Mouse (Mus musculus) olfactory bulb, adult 2 months (tissue): ENCODE results near the gene Ifitm10. TPM values are rescaled to one million over a fixed set of nuclear protein-coding genes. Genes with fewer than 3 reads are reported as not detected.
"Not testable (repeated sequence)": the region's sequence is repeated elsewhere in the genome, so short reads cannot be mapped to it uniquely, and the experiment has no call there.

Experiments used
- H3K27ac ChIP-seq: fragments of 200-500 bp; 2 replicates; pipeline ENCODE4 v1.5.1; 2012; ENCODE audit warnings: low read depth, low read length; ENCODE audit not compliant: insufficient read depth
- H3K4me1 ChIP-seq: fragments of 200-500 bp; 2 replicates; pipeline ENCODE4 v1.6.1; 2012; ENCODE audit warnings: low read length; ENCODE audit not compliant: control insufficient read depth, insufficient read depth
- H3K4me3 ChIP-seq: fragments of 200-500 bp; 2 replicates; pipeline ENCODE4 v1.5.1; 2012; ENCODE audit warnings: mild to moderate bottlenecking, low read depth, low read length, moderate library complexity; ENCODE audit not compliant: insufficient read depth
- CTCF ChIP-seq: fragments of 200-500 bp; IDR thresholded peaks from 2 replicates; pipeline ENCODE4 v1.5.1; 2012; ENCODE audit warnings: low read depth, mild to moderate bottlenecking, low read length, moderate library complexity; ENCODE audit not compliant: insufficient read depth
- POLR2A ChIP-seq: fragments of 200-500 bp; IDR thresholded peaks from 2 replicates; pipeline ENCODE4 v1.6.1; 2012; ENCODE audit warnings: mild to moderate bottlenecking, low read depth, low read length, moderate library complexity; ENCODE audit not compliant: insufficient read depth
- WGBS: fragments of 180-500 bp; shearing (Covaris S2); methylation state at CpG from one replicate; pipeline ENCODE4 v1.1.7; 2018; 5-methylcytosine and 5-hydroxymethylcytosine counted together
- polyA plus RNA-seq: library from polyadenylated mRNA; stranded (reverse); fragments of >200 nt; gene quantifications from 2 replicates; pipeline ENCODE4 v1.2.4, GENCODE M21; 2012; ENCODE audit warnings: low replicate concordance; ENCODE audit not compliant: missing spikeins, insufficient read depth, insufficient read length

Ifitm10 gene
- polyA plus RNA-seq, 1 experiment: not detected

DNA sequence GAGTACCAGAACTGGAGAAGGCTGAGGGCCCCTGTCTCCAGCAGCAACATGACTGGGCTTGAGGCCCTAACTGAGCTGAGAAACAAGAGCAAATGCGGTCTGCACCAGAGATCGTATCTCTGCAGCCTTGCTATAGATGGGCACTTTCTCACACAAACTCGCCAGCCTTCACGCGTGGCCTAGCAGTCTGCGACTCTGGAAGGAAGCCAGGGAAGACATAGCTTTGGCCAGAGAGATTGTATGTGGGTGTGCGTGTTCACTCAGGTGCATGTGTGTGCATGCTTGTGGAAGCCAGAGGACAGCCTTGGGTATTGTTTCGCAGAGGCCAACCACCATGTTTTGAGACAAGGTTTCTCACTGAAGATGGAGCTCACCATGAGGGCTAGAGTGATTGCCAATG, 35.1 kb upstream of the Ifitm10 start:
- WGBS: 93% methylated on average over 8 of the region's 8 CpGs
- no peak overlapping the region for H3K4me3 ChIP-seq

DNA sequence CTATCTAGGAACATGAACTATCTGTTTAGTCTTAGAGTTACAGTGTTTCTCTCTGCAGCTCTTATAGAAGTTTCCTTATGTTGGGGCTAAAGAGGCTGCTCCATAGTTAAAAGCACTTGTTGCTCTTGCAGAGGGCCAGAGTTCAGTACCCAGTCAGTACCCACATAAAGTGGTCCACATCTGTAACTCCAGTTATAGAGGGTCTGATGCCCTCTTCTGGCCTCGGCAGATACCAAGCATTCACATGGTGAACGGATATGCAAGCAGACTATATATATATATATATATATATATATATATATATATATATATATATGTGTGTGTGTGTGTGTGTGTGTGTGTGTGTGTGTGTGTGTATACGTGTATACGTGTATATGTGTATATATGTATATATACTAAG, 34.4 kb upstream of the Ifitm10 start:
- TF ChIP-seq CTCF: no peak
- TF ChIP-seq POLR2A: no peak
- H3K27ac ChIP-seq: no peak overlapping the region
- 69% methylated on average over 4 of the region's 4 CpGs for WGBS
- H3K4me1 ChIP-seq: no peaks in the 10 kb centered on the region
- H3K4me3 ChIP-seq: no peak overlapping the region

More for the DNA sequence above, 35.1 kb upstream of the Ifitm10 start:
- no peak for TF ChIP-seq POLR2A
- no peak for TF ChIP-seq CTCF
- H3K4me1 ChIP-seq: no peaks in the 10 kb centered on the region
- no peak overlapping the region for H3K27ac ChIP-seq

DNA sequence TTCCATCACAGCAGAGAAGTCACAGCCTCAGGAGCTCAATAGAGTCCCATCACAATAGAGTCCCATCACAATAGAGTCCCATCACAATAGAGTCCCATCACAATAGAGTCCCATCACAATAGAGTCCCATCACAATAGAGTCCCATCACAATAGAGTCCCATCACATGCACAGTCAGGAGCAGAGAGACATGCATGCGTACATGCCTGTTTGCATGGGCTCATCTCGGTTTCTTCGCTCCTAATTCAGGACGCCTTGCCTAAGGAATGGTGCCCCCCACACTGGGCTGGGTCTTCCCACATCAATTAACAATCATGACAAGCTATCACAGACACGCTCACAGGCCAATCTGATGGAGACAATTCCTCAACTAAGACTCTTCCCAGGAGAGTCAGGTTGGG, 31.6 kb upstream of the Ifitm10 start:
- not testable (repeated sequence) for H3K27ac ChIP-seq, H3K4me3 ChIP-seq, H3K4me1 ChIP-seq
- 93% methylated on average over 5 of the region's 5 CpGs for WGBS

DNA sequence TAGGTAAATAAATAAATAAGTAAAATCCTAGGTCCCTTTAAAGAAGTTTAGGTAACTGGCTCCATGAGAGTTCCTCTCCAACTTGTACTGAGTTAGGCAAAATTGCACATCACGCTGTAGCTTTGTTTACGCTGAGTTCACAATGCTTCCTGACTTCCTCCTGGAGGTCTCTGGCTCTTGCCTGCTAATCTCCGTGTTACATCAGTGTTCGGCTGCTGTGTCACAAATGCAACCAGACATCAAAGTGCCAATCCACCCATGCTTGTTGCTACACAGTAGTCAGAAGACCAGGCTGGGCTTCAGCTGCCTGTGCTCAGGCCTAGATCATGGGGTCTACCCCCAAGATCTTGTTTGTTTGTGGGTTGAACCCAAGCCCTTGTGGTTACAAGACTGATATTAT, 30.0 kb upstream of the Ifitm10 start:
- TF ChIP-seq POLR2A (no peak), CTCF (no peak)
- H3K4me3 ChIP-seq: no peak overlapping the region
- no peak overlapping the region for H3K27ac ChIP-seq
- peaks cover 4% of the 10 kb centered on the region; the same call in 1 of the 2 replicates for H3K4me1 ChIP-seq
- 88% methylated on average over 4 of the region's 4 CpGs for WGBS

- Histone ChIP-seq H3K4me3 (no peak overlapping the region), H3K4me1 (peaks cover 4% of the 10 kb centered on the region; the same call in 1 of the 2 replicates), H3K27ac (no peak overlapping the region)
- WGBS: 40% methylated on average over 7 of the region's 7 CpGs
- TF ChIP-seq CTCF: no peak
- no peak for TF ChIP-seq POLR2A
Observed at GRCm38 (mm10) chr7:142400750-142401142, 27.2 kb upstream of the Ifitm10 start.

DNA sequence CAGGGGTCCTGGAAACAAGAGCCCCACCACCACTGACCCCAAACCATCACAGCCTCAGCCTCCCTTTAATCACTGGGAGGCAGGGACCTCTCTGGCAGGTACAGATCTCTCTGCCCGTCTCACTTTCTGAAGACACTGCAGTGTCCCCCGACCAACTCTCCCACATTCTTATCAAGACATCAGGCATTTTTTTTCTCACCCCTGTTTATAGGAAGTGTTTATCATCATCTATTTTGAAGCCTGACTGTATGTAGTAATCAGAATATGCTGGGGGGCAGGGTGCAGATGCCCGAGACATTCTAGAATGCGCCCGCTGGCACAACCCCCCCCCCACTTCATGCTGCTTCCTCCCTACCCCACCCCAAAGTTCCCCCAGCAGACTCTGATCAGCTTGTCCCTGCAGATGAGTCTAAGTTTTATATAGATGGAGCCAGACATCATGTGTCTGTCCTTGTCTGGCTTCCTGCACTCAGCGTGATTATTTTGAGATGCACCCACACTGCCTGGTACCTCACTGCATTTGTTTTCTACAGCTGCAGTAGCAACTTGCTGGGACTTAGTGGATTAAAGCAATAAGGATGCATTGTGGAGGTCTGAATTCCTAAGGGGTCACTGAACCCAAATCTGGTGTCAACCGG, 26.7 kb upstream of the Ifitm10 start:
- 69% methylated on average over 7 of the region's 7 CpGs for WGBS
- Histone ChIP-seq H3K27ac (no peak overlapping the region), H3K4me3 (no peak overlapping the region)

DNA sequence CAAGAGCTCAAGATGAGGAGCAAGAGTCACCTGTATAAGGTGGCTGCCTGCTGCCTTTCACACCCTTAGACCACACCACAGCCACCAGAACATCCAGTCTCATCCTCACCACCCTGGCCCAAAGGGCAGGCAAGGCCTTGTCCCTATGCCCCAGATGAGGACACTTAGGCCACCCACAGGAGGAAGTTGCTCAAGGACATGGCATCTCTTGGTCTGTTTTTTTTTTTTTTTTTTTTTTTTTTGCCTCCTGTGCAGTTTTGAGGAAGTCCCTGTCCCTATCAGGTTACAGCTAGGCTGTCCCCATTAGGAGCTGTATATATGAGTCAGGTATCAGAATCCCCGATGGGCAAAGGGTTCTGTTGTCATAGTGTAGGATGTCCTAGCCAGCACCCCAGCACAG, 25.7 kb upstream of the Ifitm10 start:
- no peak for TF ChIP-seq POLR2A
- TF ChIP-seq CTCF: no peak
- peaks cover 4% of the 10 kb centered on the region; the same call in 1 of the 2 replicates for H3K4me1 ChIP-seq
- no peak overlapping the region for H3K4me3 ChIP-seq
- H3K27ac ChIP-seq: no peak overlapping the region
- WGBS: 90% methylated on average over 1 of the region's 1 CpGs

More for the DNA sequence above, 26.7 kb upstream of the Ifitm10 start:
- TF ChIP-seq POLR2A (no peak), CTCF (no peak)
- H3K4me1 ChIP-seq: peaks cover 4% of the 10 kb centered on the region; the same call in 1 of the 2 replicates

- 92% methylated on average over 2 of the region's 2 CpGs for WGBS
- Histone ChIP-seq H3K4me3 (no peak overlapping the region), H3K27ac (no peak overlapping the region), H3K4me1 (peaks cover 7% of the 10 kb centered on the region; the same call in 1 of the 2 replicates)
- TF ChIP-seq POLR2A: no peak
- no peak for TF ChIP-seq CTCF
Observed at GRCm38 (mm10) chr7:142398052-142398451, 24.5 kb upstream of the Ifitm10 start.

DNA sequence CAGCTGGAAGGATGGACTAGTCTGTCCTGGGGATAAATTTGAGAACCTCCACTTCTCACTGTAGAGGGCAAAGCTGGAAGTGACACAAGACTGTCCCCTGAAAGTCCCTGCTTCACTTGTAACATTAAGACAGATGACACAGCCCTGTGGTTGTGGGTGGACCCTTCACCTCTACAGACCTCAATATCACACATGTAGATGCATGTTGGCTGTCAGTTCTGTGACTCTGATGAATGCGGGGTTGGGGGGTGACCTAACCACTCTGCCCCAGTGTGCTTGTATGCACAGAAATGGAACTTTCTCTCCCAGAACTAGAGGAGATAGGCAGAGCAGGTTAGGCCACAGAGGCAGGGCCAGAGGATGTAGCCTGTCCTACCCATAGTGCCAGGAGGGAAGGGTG, 23.1 kb upstream of the Ifitm10 start:
- TF ChIP-seq CTCF (no peak), POLR2A (no peak)
- H3K27ac ChIP-seq: no peak overlapping the region
- peaks cover 8% of the 10 kb centered on the region; the same call in 1 of the 2 replicates for H3K4me1 ChIP-seq
- H3K4me3 ChIP-seq: no peak overlapping the region
- WGBS: 93% methylated on average over 1 of the region's 1 CpGs
